Mouse (Mus musculus): ENCODE data around the gene Smco1.

Gene Smco1

GRCm38 (mm10) chr16:32312386-32312785 is 41.1 kb downstream of the Smco1 start:
- no peak for DNase-seq (ENCODE audit: low read depth)

GRCm38 (mm10) chr16:32312859-32313258 is 41.6 kb downstream of the Smco1 start:
- DNase-seq (ENCODE audit: low read depth), result no peak

GRCm38 (mm10) chr16:32316601-32317000 is 45.3 kb downstream of the Smco1 start:
- DNase-seq (ENCODE audit: low read depth), result no peak

GRCm38 (mm10) chr16:32323953-32324352 is 52.7 kb downstream of the Smco1 start:
- DNase-seq (ENCODE audit: low read depth), result no peak

Measured in c-Kit-positive CD71-positive TER-119-negative erythroid progenitor cells, embryonic 14.5 days (primary cell).